8 mouse cellular contexts compared by ENCODE assay signal in genomic region chr14:22114651-22115351, GRCm38 (mm10).
DNase-seq lines count a peak whose midpoint lies in the region; ATAC-seq lines count a peak whose summit lies in the region.
"Had no signal": no experiment of that assay in that cellular context is flagged by ENCODE, and none has a peak within 500 bp of the region (broad histone marks: within the 10 kb centered on the region; RNA-seq: fewer than 3 reads in every experiment).

No protein-coding gene starts in this region.

- H3K9me3 ChIP-seq in embryonic facial prominence, embryonic 14.5 days (ENCODE audit: control insufficient read depth, low read length) = no peaks in the 10 kb centered on the region
- H3K9me3 ChIP-seq in limb, embryonic 10.5 days (replicated peaks) = no peaks in the 10 kb centered on the region

- H3K9ac ChIP-seq in embryonic facial prominence, embryonic 14.5 days (ENCODE audit: low read depth, low read length) = peak overlapping the region; percentile 19; the same call in 1 of the 2 replicates

- H3K4me3 ChIP-seq in embryonic facial prominence, embryonic 14.5 days (ENCODE audit: low read depth, low read length) = no peak overlapping the region
- peak overlapping the region; percentile 0; the same call in 1 of the 2 replicates for H3K4me3 ChIP-seq in limb, embryonic 10.5 days

- intact Hi-C loops in left cerebral cortex, postnatal 4 days (cut with DNase I) = no loop called here

- H3K36me3 ChIP-seq in embryonic facial prominence, embryonic 14.5 days (ENCODE audit: control insufficient read depth, insufficient read depth, low read length) = no peaks in the 10 kb centered on the region
- H3K36me3 ChIP-seq in limb, embryonic 10.5 days = no peaks in the 10 kb centered on the region

- H3K27me3 ChIP-seq in embryonic facial prominence, embryonic 14.5 days (replicated peaks; ENCODE audit: control insufficient read depth, insufficient read depth, low read length) = no peaks in the 10 kb centered on the region
- H3K27me3 ChIP-seq in limb, embryonic 10.5 days (ENCODE audit: low read depth, poor library complexity, severe bottlenecking) = peaks cover 55% of the 10 kb centered on the region

- no peak overlapping the region for H3K4me2 ChIP-seq in embryonic facial prominence, embryonic 14.5 days (ENCODE audit: low read depth, low read length)

- DNase-seq in kidney, postnatal 10 days = peak; percentile 27
- no peak for DNase-seq in kidney, adult 8-10 months
- peak; percentile 69 for DNase-seq in embryonic facial prominence, embryonic 14.5 days (ENCODE audit: low spot score)
- peak; percentile 85 for DNase-seq in limb, embryonic 10.5 days (ENCODE audit: low spot score)
- DNase-seq in ovary, postnatal 14 days (ENCODE audit: low spot score) = peak; percentile 48
- no peak for DNase-seq in left cerebral cortex, postnatal 4 days
- DNase-seq in frontal cortex, postnatal 36 days (ENCODE audit: low spot score in 2 of 2) = no peak
- DNase-seq: layer of hippocampus, postnatal 36 days had no signal

- 0 out of 2 replicates have a peak overlapping the region, but pooled peaks have one; percentile 33 for H3K27ac ChIP-seq in embryonic facial prominence, embryonic 14.5 days (replicated peaks; ENCODE audit: low read depth, low read length)
- H3K27ac ChIP-seq in limb, embryonic 10.5 days = peak overlapping the region; percentile 5; the same call in 1 of the 2 replicates

- ATAC-seq in embryonic facial prominence, embryonic 14.5 days (ENCODE audit: low read depth) = peak; percentile 47; the same call in 1 of the 2 replicates

- 15% methylated on average over 18 of the region's 18 CpGs for WGBS in embryonic facial prominence, embryonic 14.5 days
- 9% methylated on average over 18 of the region's 18 CpGs for WGBS in limb, embryonic 10.5 days

- peaks cover 17% of the 10 kb centered on the region for H3K4me1 ChIP-seq in embryonic facial prominence, embryonic 14.5 days (ENCODE audit: control insufficient read depth, insufficient read depth, low read length)
- H3K4me1 ChIP-seq in limb, embryonic 10.5 days = peaks cover 71% of the 10 kb centered on the region

Comparison
In these comparisons a context has a peak if more than half of its experiments do, and no peak if none do; other contexts are left out.
1. DNase-seq: peak in kidney, postnatal 10 days (single experiment), embryonic facial prominence, embryonic 14.5 days (single experiment), limb, embryonic 10.5 days (single experiment) and ovary, postnatal 14 days (single experiment); none in kidney, adult 8-10 months (0 of 2), left cerebral cortex, postnatal 4 days (single experiment) and frontal cortex, postnatal 36 days (0 of 2).